8 mouse cellular contexts compared by ENCODE assay signal in genomic region chr3:40949170-40949902, GRCm38 (mm10). TPM values are rescaled to one million over a fixed set of nuclear protein-coding genes. Genes with fewer than 3 reads are reported as not detected.
DNase-seq lines count a peak whose midpoint lies in the region; ATAC-seq and TF ChIP-seq lines count a peak whose summit lies in the region.

Gene Larp1b (plus strand): TSS chr3:40949828.

- peak within 1 kb of the TSS; percentile 64 for H3K27ac ChIP-seq in MEL (ENCODE audit: control insufficient read depth, low read depth, low read length)
- peak within 1 kb of the TSS; percentile 72 for H3K27ac ChIP-seq in cerebellum, adult 2 months (ENCODE audit: insufficient read depth, low read length)
- peak within 1 kb of the TSS; percentile 66 for H3K27ac ChIP-seq in forebrain, postnatal 0 days (ENCODE audit: low read depth, low read length)
- peak within 1 kb of the TSS; percentile 82 for H3K27ac ChIP-seq in lung, embryonic 15.5 days

- no peaks in the 10 kb centered on the region for H3K27me3 ChIP-seq in MEL (ENCODE audit: control insufficient read depth in 1 of 2, insufficient read depth in 2 of 2, low read length in 2 of 2)
- H3K27me3 ChIP-seq in cerebellum, adult 2 months (ENCODE audit: control insufficient read depth, insufficient read depth, low read length) = no peaks in the 10 kb centered on the region
- no peaks in the 10 kb centered on the region for H3K27me3 ChIP-seq in forebrain, postnatal 0 days (ENCODE audit: insufficient read depth, low read length)
- H3K27me3 ChIP-seq in lung, embryonic 15.5 days = peaks cover 3% of the 10 kb centered on the region; the same call in 1 of the 2 replicates

- DNase-seq in MEL (ENCODE audit: low read depth, low spot score) = peak; percentile 97
- peak; percentile 99 to 100 for DNase-seq in cerebellum, adult 2 months
- peak; percentile 92 for DNase-seq in forebrain, postnatal 0 days
- DNase-seq in heart, postnatal 4 days = peak; percentile 100
- DNase-seq in layer of hippocampus, adult 8-10 months (ENCODE audit: low spot score in 2 of 2) = peak; percentile 98
- peak; percentile 99 for DNase-seq in ovary, adult 18-20 months (ENCODE audit: low spot score)
- peak; percentile 98 for DNase-seq in thymus, postnatal 0 days (ENCODE audit: low spot score)

- H3K79me2 ChIP-seq in MEL (ENCODE audit: control insufficient read depth, insufficient read depth, low read length, poor library complexity) = peaks cover 20% of the 10 kb centered on the region

- no peak for TF ChIP-seq RAD21 in MEL (IDR thresholded peaks at IDR 0.05; ENCODE audit: low read depth, low read length)

- peak; percentile 91 for ATAC-seq in forebrain, postnatal 0 days
- ATAC-seq in lung, embryonic 15.5 days (ENCODE audit: borderline replicate concordance, extremely low read depth, low FRiP score, low TSS enrichment) = peak; percentile 98

- peak within 1 kb of the TSS; percentile 73 to 89 for H3K4me3 ChIP-seq in MEL (ENCODE audit: control insufficient read depth in 1 of 2, insufficient read depth in 1 of 2, low read depth in 2 of 2, low read length in 2 of 2)
- peak within 1 kb of the TSS; percentile 67 for H3K4me3 ChIP-seq in cerebellum, adult 2 months (replicated peaks; ENCODE audit: insufficient read depth, low read depth, low read length)
- peak within 1 kb of the TSS; percentile 83 for H3K4me3 ChIP-seq in forebrain, postnatal 0 days (ENCODE audit: low read depth, low read length)
- peak within 1 kb of the TSS; percentile 76 for H3K4me3 ChIP-seq in lung, embryonic 15.5 days

- H3K4me2 ChIP-seq in forebrain, postnatal 0 days (ENCODE audit: low read depth) = peak within 1 kb of the TSS; percentile 95
- peak within 1 kb of the TSS; percentile 99 for H3K4me2 ChIP-seq in lung, embryonic 15.5 days

- WGBS in cerebellum, adult 2 months = 1% methylated on average over 66 of the region's 66 CpGs
- 2% methylated on average over 65 of the region's 66 CpGs for WGBS in forebrain, postnatal 0 days
- under 1% methylated on average over 66 of the region's 66 CpGs for WGBS in lung, embryonic 15.5 days

- 0 out of 6 replicates have a peak, but pooled peaks of 1 of the 3 experiments have one; percentile 1 for TF ChIP-seq CTCF in MEL (IDR thresholded peaks at IDR 0.05 in 2 of 3, conservative IDR thresholded peaks at IDR 0.05 in 1 of 3; ENCODE audit: control insufficient read depth in 1 of 3, insufficient read depth in 1 of 3, low read depth in 2 of 3, low read length in 3 of 3, poor library complexity in 1 of 3, severe bottlenecking in 1 of 3)
- no peak for TF ChIP-seq CTCF in cerebellum, adult 2 months (IDR thresholded peaks at IDR 0.05; ENCODE audit: borderline replicate concordance, insufficient read depth, low read depth, low read length)
- no peak for TF ChIP-seq CTCF in forebrain, postnatal 0 days (IDR thresholded peaks at IDR 0.05; ENCODE audit: low read depth)

- no peaks in the 10 kb centered on the region for H3K9me3 ChIP-seq in MEL (replicated peaks; ENCODE audit: insufficient read depth, low read length)
- H3K9me3 ChIP-seq in forebrain, postnatal 0 days (ENCODE audit: low read length) = no peaks in the 10 kb centered on the region
- H3K9me3 ChIP-seq in lung, embryonic 15.5 days = no peaks in the 10 kb centered on the region

- peak within 1 kb of the TSS; percentile 58 for H3K9ac ChIP-seq in MEL (ENCODE audit: control insufficient read depth, low read depth, low read length, poor library complexity, severe bottlenecking)
- peak within 1 kb of the TSS; percentile 66 for H3K9ac ChIP-seq in forebrain, postnatal 0 days
- H3K9ac ChIP-seq in lung, embryonic 15.5 days = peak within 1 kb of the TSS; percentile 67

- TF ChIP-seq EP300 in MEL (IDR thresholded peaks at IDR 0.05; ENCODE audit: low read depth in 1 of 2, low read length in 2 of 2) = no peak

- peaks cover 0 to 30% of the 10 kb centered on the region in 2 experiments; a peak in 2 of 4 replicates for H3K36me3 ChIP-seq in MEL (ENCODE audit: control insufficient read depth in 1 of 2, insufficient read depth in 2 of 2, low read length in 2 of 2)
- H3K36me3 ChIP-seq in forebrain, postnatal 0 days (ENCODE audit: insufficient read depth) = no peaks in the 10 kb centered on the region
- no peaks in the 10 kb centered on the region for H3K36me3 ChIP-seq in lung, embryonic 15.5 days

- peak; percentile 80 to 81; a peak in 3 of 4 replicates for TF ChIP-seq POLR2A in MEL (IDR thresholded peaks at IDR 0.05; ENCODE audit: control insufficient read depth in 1 of 2, insufficient read depth in 1 of 2, low read depth in 1 of 2, low read length in 2 of 2, poor library complexity in 1 of 2)
- TF ChIP-seq POLR2A in cerebellum, adult 2 months (IDR thresholded peaks at IDR 0.05; ENCODE audit: borderline replicate concordance, insufficient read depth, low read length) = peak; percentile 82

- peaks cover 10 to 19% of the 10 kb centered on the region in 2 experiments for H3K4me1 ChIP-seq in MEL (ENCODE audit: control insufficient read depth in 1 of 2, insufficient read depth in 2 of 2, low read length in 2 of 2)
- no peaks in the 10 kb centered on the region; the same call in 1 of the 2 replicates for H3K4me1 ChIP-seq in cerebellum, adult 2 months (ENCODE audit: control insufficient read depth, insufficient read depth, low read length)
- H3K4me1 ChIP-seq in forebrain, postnatal 0 days (ENCODE audit: insufficient read depth) = no peaks in the 10 kb centered on the region
- 0 out of 2 replicates have a peak, but pooled peaks cover 7% of the 10 kb centered on the region for H3K4me1 ChIP-seq in lung, embryonic 15.5 days

TF ChIP-seq in MEL, 35 proteins besides CTCF, POLR2A, EP300 and RAD21:
- peak; percentile 43; the same call in 1 of the 2 replicates for TF ChIP-seq MXI1 (IDR thresholded peaks at IDR 0.05; ENCODE audit: low read depth, low read length)
- TF ChIP-seq NELFE (IDR thresholded peaks at IDR 0.05; ENCODE audit: low read depth, low read length) = peak; percentile 69
- no peak for TF ChIP-seq MEF2A (IDR thresholded peaks at IDR 0.05; ENCODE audit: extremely low read depth, insufficient replicate concordance, low read depth, low read length, poor library complexity, severe bottlenecking)
- peak; percentile 55; the same call in 1 of the 2 replicates for TF ChIP-seq POLR2AphosphoS2 (IDR thresholded peaks at IDR 0.05; ENCODE audit: low read length)
- TF ChIP-seq MAX (IDR thresholded peaks at IDR 0.05; ENCODE audit: low read length) = peak; percentile 16; the same call in 1 of the 2 replicates
- no peak for TF ChIP-seq ETS1 (IDR thresholded peaks at IDR 0.05; ENCODE audit: low read depth, low read length)
- no peak for TF ChIP-seq RCOR1 (IDR thresholded peaks at IDR 0.05; ENCODE audit: low read depth, low read length)
- no peak for TF ChIP-seq UBTF (IDR thresholded peaks at IDR 0.05; ENCODE audit: borderline replicate concordance, insufficient read depth, low read depth, low read length)
- peak; percentile 37; the same call in 1 of the 2 replicates for TF ChIP-seq USF1 (IDR thresholded peaks at IDR 0.05; ENCODE audit: low read depth, low read length)
- 0 out of 2 replicates have a peak, but pooled peaks have one; percentile 19 for TF ChIP-seq HCFC1 (IDR thresholded peaks at IDR 0.05; ENCODE audit: low read depth, low read length)
- peak; percentile 59; the same call in 1 of the 2 replicates for TF ChIP-seq MAZ (IDR thresholded peaks at IDR 0.05; ENCODE audit: low read depth, low read length)
- peak; percentile 48; the same call in 1 of the 2 replicates for TF ChIP-seq SIN3A (IDR thresholded peaks at IDR 0.05; ENCODE audit: low read length)
- TF ChIP-seq MYC (IDR thresholded peaks at IDR 0.05; ENCODE audit: low read depth, low read length) = no peak
- no peak for TF ChIP-seq MYB (IDR thresholded peaks at IDR 0.05; ENCODE audit: low read depth, low read length)
- TF ChIP-seq ZKSCAN1 (IDR thresholded peaks at IDR 0.05; ENCODE audit: low read depth, low read length) = no peak
- 0 out of 2 replicates have a peak, but pooled peaks have one; percentile 15 for TF ChIP-seq ELF1 (IDR thresholded peaks at IDR 0.05; ENCODE audit: low read depth, low read length)
- TF ChIP-seq TCF12 (IDR thresholded peaks at IDR 0.05; ENCODE audit: low read depth, low read length) = peak; percentile 66
- TF ChIP-seq ZMIZ1 (IDR thresholded peaks at IDR 0.05; ENCODE audit: low read depth, low read length) = peak; percentile 75
- TF ChIP-seq NRF1 (IDR thresholded peaks at IDR 0.05; ENCODE audit: insufficient read depth, low read depth, low read length, poor library complexity, severe bottlenecking) = 0 out of 2 replicates have a peak, but pooled peaks have one; percentile 27
- no peak for TF ChIP-seq MAFK (IDR thresholded peaks at IDR 0.05; ENCODE audit: borderline replicate concordance, low read depth, low read length)

RNA-seq across cellular contexts. Expression of gene Larp1b, which starts in this region (rescaled TPM):
- total RNA-seq in MEL (2012; rRNA removed) = 30.1 and 30.4 TPM in 2 replicates
- 10 to 100 TPM in 1 of 2 experiments, not detected in 1; 33.3 TPM for polyA plus RNA-seq in MEL (2012; ENCODE audit: insufficient read depth in 1 of 2, insufficient read length in 2 of 2, low read depth in 1 of 2, low replicate concordance in 2 of 2, missing spikeins in 1 of 2)
- polyA plus RNA-seq in cerebellum, adult 2 months (2012; rRNA removed) = 20.4 and 21.9 TPM in 2 replicates
- total RNA-seq in forebrain, postnatal 0 days (2014; rRNA removed) = 11.0 and 11.5 TPM in 2 replicates
- polyA plus RNA-seq in forebrain, postnatal 0 days (2015; fragmentation: Nextera tagmentation; extraction: Ambion mirVana) = 2.0 and 2.9 TPM in 2 replicates
- total RNA-seq in heart, postnatal 4 days (2021) = 10 to 100 TPM; 54.3 to 56.0 TPM
- 10 to 100 TPM; 15.0 to 15.8 (median 15.6) TPM for total RNA-seq in layer of hippocampus, adult 8-10 months (2022)
- polyA plus RNA-seq in lung, embryonic 15.5 days (2015; fragmentation: Nextera tagmentation; extraction: Ambion mirVana) = 3.4 and 3.6 TPM in 2 replicates
- polyA plus RNA-seq in thymus, postnatal 0 days (2015; fragmentation: Nextera tagmentation; extraction: Ambion mirVana) = 5.7 and 8.5 TPM in 2 replicates

Comparison
In these comparisons a context has a peak if more than half of its experiments do, and no peak if none do; other contexts are left out.
1. Peak in every context shown above with its lines: DNase-seq, ATAC-seq, H3K4me3 ChIP-seq and H3K27ac ChIP-seq.